Mouse (Mus musculus) kidney, postnatal 36 days (tissue): Measurements from ENCODE around the gene Napa.

Experiments used
- DNase-seq, 2 experiments: peaks; one replicate each; pipeline ENCODE4 v3.0.0; 2021 to 2022; ENCODE audit warnings: mixed read lengths in 2 of 2

Napa gene

GRCm38 (mm10) chr7:16099901-16100300, 1.6 kb downstream of the Napa start:
- DNase-seq: no peak

- DNase-seq: no peak
Measured at GRCm38 (mm10) chr7:16101081-16101480, 2.8 kb downstream of the Napa start.

GRCm38 (mm10) chr7:16101726-16102475, 3.6 kb downstream of the Napa start:
- no peak for DNase-seq

GRCm38 (mm10) chr7:16102686-16103226, 4.5 kb downstream of the Napa start:
- DNase-seq: no peak

DNA sequence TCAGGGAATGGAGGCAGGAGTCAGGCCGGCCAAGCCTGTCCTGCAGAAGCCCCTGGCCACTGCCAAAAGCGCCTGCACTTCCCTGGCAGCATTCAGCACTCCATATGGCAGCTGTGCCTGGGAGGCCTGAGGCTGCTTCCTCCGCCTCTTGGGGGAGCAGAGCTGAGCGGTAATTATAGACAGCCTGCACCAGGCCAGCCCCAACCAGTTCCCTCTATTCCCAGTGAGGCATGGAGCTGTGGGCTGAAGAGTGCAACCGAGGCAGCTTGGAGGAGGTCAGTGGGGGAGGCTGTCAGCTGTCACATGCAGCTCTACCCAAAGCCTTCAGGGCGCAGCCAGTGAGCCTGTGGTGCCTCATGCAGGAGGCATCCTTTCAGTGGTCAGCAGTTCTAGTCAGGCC, 5.5 kb downstream of the Napa start:
- no peak for DNase-seq

DNA sequence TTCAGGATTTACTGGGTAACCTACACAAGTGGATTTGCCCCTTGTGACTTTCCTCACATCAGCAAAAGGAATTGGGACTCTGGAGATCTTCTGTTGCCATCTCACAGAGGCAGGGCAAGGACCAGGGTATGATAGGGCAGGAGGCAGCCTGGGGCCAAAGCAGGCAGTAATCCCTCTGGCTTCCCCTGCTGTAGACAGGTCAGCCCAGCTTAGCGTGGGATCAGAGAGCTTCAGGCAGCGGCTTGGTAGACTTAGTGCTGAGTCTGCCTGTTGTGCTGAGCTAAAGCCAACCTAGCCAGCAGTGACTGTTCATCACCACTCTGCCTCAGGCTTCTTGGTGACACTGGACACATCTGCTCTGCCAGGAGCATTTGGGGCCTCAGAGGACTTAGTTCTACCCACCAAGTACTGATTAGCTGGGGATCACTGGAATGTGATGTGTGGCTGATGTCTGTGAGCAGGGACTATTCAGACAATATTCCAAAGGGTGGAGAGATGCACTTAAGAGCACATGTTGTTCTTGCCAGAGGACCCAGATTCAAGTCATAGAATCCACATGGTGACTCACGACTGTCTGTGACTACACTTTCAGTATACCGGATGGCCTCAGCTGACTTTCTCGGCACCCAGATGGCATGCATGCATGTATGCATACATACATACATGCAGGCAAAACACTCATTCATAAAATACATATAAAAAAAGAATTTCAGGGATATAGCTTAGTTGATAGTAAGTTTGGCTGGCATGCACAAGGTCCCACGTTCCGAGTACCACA, 6.5 kb downstream of the Napa start:
- no peak for DNase-seq

DNA sequence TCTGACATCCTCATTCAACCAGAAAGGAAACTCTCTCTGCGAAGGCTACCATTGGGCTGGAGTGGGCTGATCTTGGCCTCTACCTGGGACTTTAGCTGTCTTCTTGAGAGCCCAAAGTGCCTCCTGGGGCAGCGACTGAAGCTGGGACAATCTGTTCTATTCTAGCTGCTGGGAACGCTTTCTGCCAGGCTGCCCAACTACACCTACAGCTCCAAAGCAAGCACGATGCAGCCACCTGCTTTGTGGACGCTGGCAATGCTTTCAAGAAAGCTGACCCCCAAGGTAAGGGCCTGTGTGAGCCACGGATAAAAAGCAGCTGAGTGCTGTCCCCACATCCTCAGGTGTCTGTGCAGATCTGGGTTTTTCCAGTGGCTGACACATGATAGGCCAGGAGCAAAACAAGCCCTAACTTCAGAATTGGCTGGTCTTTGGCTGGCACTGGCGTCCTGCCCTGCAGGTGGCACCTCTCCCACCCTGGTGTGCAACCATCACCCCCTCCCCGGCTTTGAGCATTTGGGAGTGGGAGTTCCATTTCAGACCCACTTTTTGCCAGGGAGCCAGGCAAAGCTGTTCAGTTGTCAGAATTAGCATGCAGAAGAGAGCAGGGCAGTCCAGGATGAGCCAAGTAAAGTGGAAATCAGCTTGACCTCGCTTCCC, 10.8 kb downstream of the Napa start:
- no peak for DNase-seq

DNA sequence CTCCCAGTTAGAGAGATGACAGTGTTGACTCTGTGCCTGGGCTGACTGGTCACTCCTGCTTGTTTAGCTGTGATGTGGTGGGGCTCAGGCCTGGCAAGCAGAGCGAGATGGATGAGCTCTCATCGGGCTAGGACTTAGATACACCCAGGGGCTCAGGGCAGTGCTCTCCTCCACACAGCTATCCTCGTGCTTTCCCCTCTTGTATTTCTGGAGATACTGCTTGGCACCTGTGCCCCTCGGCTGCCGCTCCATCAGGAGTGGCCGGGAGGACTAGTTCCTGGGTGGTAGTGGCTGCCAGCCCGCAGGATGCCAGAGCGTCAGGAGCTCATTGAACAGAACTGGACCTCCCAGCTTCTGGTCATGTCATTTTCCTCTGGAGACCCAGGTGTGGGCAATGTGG, 11.9 kb downstream of the Napa start:
- no peak for DNase-seq

DNA sequence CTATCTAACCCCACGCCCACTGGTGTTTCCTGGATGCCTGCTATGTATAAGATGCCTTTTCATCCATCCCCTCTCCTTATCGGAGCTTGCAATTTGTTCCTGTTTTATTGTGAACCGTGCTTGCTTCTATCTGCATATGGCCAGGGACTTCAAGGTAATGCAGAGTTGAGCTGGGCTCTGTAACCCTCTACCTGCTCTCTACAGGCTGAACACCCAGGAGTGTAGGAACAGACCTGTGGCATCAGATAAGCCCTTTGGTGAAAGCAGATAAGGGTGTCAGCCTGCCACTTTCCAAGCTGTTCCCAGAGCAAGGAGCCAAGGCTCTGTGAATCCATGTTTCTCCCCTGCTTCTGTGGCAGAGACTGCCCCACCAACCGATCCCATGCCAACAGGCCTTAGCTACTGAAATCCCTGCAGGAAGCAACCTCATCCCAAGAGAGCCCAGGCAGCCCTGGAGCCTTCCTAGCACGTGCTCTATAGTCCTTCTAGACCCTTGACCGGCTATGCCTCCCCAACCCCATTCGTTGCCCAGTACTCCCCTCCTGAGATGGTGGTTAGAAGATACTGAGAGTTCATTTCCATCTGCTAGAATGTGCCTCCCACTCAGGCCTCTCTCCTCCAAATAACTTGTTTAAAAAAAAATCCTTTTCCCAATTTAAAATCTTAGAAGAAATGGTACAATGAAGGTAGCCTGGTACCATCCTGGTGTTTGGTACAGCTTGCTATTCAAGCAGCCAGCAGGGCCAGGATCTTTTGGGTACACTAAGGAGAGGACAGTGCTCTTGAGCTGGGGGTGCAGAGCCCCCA, 13.2 kb downstream of the Napa start:
- no peak for DNase-seq

- no peak for DNase-seq
Measured at GRCm38 (mm10) chr7:16116418-16116817, 18.2 kb downstream of the Napa start.

- no peak for DNase-seq
Measured at GRCm38 (mm10) chr7:16117100-16117499, 18.8 kb downstream of the Napa start.

DNA sequence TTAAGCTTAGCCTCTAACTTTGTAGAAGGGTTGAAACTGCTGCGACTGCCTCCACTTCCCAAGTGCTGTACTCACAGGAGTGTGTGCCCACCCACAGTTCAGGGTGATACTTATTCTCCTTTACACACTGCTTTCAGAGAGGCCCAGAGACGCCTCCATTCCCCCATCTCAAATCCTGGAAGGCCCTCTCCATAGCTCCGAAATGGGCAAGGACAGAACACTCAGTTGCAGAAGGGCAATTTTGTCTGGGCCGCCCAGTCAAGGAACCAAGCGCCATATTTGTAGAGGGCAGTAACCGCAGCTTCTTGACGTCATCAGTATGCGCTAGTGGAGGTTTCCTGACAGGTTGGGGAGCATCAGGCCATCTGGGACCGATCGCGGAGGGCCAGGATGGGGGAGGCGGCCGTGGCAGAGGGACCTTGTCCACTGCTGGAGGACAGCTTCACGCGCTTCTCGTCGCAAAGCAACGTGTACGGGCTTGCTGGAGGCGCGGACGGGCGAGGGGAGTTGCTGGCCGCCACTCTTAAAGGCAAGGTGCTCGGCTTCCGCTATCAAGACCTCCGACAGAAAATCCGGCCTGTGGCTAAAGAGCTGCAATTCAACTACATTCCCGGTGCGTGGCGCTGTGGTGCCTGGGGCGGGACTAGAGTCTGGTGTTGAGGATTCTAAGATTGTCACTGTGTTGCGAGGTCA, 21.5 kb downstream of the Napa start, which contains the start of gene Kptn:
Kptn (plus strand) TSS at position 327 of the 693 bp plus-strand sequence.
- DNase-seq: peak; percentile 92

DNA sequence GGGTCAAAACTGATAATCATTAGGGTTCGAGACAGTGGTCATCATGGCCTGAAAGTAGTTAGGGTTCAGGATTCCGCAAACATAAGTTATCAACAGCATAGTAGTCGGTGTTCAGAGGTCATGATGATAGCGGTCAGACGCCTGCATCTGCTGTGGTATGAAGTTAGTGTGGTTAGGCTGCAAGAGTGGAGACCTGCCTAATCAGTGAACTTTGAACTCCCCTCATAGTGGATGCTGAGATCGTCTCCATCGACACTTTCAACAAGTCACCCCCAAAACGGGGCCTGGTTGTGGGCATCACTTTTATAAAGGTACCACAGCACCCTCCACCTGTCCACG, 22.0 kb downstream of the Napa start:
- no peak for DNase-seq

DNA sequence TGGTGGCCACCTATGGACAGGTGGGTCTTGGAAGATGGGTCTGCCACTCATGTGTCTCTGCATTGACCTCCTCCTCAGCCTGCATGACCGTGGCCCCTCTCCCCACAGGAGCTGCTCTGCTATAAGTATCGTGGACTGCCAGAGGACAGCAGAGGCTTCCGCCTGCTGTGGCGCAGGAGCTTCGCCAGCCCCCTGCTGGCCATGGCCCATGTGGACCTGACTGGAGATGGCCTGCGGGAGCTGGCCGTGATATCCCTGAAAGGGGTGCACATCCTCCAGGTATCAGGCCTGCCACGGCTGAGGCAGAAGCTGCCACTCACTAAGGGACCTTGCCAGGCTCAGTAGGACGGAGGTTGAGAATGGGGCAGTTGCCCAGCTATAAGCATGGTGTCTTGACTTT, 27.6 kb downstream of the Napa start:
- DNase-seq: no peak

DNA sequence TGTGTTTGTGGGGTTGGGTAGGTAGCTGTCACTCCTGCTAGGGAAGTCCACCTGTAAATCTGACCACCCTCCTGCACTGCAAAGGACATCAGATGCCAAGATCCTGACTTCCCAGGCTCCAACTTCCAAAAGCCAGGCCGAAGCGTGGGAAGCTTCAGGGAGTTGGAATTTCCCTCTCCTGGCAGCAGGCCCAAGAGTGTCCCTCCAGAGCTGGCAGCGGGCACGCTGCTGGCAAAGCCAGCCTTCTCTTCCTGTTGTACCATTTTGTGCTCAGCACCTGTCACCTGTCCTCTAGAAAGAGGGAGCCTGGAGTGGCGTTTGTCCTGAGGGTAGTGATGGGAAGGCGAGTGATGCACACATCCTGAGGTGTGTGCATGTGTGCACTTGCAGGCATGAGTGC, 30.1 kb downstream of the Napa start:
- no peak for DNase-seq

- DNase-seq: no peak
Measured at GRCm38 (mm10) chr7:16128899-16129298, 30.6 kb downstream of the Napa start.

GRCm38 (mm10) chr7:16129421-16129845, 31.2 kb downstream of the Napa start, which contains the start of gene Slc8a2:
Gene Slc8a2 (plus strand): TSS chr7:16129826.
- DNase-seq: peak; percentile 70 to 83

DNA sequence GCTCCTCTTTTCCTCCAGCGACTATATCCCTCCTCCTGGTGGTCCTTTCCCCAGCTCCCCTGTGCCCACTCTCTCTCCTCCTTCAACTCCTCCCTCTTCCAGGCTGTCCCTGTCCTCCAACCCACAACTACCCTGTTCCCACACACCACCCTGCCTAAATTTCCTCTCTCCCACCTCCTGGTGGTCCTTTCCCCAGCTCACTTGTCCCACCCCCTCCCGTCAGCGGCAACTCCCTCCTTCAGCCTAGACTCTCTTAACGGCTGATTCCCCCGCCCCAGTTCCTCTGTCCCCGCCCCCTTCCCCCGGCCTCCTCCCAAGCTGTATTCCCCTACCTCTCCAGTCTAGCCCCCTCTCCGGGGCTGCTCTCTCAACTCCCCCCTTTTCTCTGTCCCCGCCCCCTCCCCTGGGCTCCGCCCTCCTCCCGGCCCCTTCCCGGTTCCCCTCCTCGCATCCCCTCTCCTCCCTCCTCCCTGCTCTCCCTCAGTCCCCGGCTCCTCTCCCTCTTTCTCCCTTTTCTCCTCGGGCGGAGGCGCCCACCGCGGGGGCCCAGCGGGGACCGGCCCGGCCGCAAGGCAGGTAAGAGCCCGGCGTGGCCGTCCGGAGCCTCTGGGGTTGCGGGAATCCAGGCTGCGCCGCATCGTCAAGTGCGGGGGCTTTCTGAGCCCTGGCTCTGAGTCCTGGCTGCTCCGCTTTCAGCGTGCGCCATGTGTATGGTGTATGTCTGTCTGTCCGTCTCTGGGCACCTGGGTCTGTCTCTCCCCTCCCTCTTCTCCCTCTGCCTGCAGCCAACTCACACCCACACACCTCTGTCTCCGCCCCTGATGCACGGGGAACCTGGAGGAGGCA, 31.8 kb downstream of the Napa start:
- DNase-seq: peak in 1 of 2 experiments; percentile 32

DNA sequence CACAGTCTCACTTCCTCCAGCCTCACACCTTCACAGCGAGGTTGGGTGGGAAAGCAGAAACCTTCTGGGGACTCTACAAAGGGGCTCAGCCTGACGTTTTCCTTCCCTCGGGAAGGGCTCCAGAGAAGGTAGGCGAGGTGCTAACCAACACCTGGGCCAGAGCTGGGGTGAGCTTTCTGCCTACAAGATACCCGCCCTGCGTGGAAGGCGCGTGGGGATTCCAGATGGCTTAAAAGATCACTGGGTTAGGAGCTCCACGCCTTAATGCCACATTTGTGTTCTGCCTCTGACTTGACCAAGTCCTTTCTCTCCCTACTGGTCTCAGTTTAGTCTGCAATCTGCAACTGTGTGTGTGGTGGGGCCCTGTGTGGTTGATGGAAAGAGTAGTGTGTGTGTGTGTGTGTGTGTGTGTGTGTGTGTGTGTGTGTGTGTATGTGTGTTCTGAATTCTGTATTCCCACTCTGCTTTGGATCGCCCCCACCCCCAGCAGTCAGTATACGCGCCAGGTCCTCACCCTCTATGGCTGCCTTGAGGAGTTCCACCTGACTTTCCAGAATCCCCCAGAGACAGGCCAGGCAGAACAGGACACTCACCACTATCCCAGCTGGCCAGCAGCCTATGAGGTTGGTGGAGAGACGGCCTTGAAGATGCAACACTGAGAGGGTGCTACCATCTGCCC, 32.8 kb downstream of the Napa start:
- no peak for DNase-seq

GRCm38 (mm10) chr7:16132161-16132581, 33.9 kb downstream of the Napa start:
- no peak for DNase-seq
